Mouse (Mus musculus): ENCODE data around the gene Apln.
A peak's percentile ranks its signal among the peaks of the same experiment; 100 is the strongest.

The Apln gene

GRCm38 (mm10) chrX:48016906-48017601 is 17.6 kb downstream of the Apln start:
- peak; percentile 30 to 40 for DNase-seq (ENCODE audit: low spot score in 2 of 2)

GRCm38 (mm10) chrX:48011656-48012055 is 23.0 kb downstream of the Apln start:
- DNase-seq (ENCODE audit: low spot score in 2 of 2) = no peak

DNA sequence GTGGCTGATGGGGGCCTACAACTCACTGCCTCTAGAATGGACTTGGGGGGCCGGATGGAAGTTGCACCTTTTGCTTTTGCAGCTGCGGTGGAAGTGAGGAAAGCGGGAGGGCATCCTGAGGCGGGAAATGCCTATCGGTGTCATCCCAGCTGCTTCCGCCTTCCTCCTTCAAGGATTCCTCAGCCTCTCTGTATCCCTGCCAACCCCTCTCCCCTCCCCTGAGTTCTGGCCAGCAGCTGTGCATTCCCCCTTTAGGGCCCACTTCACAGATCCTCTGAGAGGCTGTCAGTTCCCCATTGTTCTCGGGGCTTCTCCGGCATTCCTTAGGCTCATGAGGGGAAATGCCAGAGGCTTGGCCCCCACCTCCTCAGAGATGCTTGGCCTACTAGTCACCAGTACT is 28.6 kb downstream of the Apln start:
- no peak for DNase-seq (ENCODE audit: low spot score in 2 of 2)

DNA sequence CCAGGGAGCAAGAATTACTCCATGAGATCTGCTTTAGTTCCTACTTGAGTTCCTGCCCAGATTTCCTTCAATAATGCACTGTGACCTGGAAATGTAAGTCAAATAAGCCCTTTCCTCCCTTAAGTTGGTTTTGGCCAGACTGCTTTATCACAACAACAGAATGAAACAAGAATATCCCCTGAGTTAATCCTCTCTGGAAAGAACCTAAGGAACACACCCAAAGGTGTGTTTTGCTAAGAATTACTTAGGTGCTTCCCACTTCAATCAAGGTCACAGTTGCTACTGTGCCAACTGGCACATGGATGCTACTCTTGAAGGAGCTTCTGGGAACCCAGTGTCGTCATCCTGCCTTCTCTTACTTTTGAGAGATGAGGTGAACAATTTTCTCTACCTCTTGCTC is 29.9 kb downstream of the Apln start:
- DNase-seq (ENCODE audit: low spot score in 2 of 2) = no peak

DNA sequence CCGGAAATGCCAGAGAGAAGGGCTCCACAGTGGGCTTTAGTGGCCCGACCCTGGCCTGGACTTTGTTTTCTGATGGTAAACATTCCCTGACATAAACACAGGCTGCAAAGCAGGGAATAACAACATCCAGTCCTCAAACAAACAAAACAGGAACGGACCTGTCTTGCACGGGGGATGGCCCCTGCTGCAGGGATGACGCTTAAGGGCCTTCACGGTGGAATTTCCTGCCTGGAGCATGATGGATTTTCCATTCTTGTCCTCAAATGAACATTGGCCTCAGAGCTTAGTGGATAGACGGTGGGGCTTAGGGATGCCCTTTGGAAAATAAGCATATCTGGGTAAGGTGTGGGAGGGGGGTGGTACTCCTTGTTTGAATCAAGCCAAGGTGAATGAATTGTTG is 33.5 kb downstream of the Apln start:
- no peak for DNase-seq (ENCODE audit: low spot score in 2 of 2)

DNA sequence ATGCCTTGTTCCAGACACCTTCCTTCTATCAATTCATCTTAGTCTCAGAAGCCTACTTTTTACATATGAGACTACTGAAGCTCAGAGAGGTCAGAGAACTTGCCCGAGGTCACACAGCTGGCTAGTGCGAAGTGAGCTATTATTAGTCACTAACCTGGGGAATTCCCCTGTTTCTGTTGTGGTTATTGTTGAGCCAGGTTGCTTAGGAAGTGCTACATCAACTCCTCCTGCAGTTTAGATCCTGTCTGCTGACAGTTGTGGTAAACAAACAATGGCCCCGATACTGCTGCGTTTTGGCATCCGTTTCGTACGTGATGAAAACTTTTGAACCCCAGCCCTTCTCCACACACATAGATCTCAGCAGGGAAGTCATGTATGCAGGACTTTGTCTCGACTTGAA is 36.2 kb downstream of the Apln start:
- DNase-seq (ENCODE audit: low spot score in 2 of 2) = no peak

DNA sequence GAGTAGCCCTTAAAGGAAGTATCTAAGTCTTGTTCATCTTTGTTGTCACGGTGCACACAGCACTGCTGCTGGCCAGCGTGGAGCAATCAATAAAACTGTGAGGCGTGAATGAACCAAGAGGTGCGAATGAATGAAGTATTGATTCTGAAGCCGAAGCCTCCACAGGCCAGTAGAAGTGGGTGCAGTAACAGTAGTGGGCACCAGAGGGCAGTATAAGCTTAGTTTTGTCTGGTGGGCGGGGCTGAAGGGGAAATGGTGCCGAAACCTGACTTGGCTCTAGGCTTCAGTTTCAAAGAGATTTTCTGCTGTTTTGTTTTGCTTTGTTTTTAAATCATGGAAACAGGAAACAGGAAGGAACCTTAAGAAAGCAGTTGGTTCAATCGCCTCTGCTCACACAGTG is 42.0 kb downstream of the Apln start:
- DNase-seq (ENCODE audit: low spot score in 2 of 2) = peak; percentile 17 to 75

DNA sequence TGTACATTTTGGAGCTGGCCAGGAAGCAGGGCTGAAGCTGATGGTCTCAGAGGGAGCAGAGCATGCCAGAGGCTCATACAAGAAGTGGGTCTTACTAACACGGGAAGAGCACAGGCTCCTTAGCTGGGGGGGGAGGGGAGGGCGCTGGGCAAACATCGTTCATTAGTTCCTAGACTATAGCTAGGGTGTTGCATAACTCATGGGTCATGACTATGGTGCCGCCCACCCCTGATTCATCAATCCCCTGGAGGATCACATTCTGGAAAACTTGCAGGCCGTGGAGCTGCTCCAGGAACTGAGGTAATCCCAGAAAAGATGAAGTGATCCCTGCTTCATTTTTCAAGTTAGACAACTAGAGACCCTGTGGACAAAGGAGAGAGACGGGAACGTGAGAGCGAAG is 46.6 kb downstream of the Apln start:
- no peak for DNase-seq (ENCODE audit: low spot score in 2 of 2)

DNA sequence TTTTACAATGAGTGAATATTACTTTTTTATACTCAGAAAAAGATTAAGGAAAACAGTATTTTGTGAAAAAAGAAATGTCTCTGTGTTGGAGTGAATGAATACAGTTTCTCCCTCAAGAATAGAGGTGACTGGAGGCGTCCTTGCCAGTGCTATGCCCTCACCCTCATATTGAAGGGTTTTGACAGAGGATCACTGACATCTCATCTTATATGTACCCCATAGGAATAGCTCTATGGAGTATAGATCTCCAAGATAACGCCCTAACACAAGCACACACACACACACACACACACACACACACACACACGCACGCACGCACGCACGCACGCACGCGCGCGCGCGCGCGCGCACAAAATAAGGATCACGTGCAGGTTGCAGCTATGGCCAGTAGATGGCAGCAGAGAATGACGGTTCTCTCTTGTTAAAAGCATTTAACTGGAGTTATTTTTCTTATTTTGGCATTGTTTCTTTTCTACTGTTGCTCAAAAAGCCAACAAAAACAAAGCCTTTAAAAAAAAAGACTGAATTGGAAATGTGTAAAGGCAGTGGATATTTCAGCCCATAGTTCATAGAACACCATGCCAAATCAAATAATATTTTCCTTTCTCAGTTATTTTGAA is 49.5 kb downstream of the Apln start:
- DNase-seq (ENCODE audit: low spot score in 2 of 2) = peak; percentile 44

- DNase-seq (ENCODE audit: low spot score in 2 of 2) = no peak
Observed at GRCm38 (mm10) chrX:47977078-47977477, 57.6 kb downstream of the Apln start.

DNA sequence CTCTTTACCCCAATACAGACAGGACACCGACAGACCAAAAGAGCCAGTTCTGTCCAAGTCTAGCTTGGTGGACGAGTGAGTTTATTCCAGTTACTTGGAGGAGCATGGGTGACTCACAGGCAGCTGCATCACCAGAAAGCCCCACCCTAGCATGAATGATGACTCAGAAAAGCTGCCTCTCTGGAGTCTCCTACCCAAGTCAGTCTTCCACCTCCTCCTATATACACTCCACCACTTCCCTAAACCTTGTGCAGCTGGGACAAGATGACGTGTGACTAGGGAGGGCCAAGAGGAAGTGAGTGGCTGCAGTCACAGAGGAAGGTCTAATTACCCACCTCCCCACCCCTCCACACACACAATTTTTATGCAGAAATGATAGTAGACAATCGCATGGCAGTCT is 58.1 kb downstream of the Apln start:
- DNase-seq (ENCODE audit: low spot score in 2 of 2) = no peak
